Mouse (Mus musculus): ENCODE data around the gene Cxxc4.

- TF ChIP-seq CTCF (IDR thresholded peaks at IDR 0.05; ENCODE audit: low read depth, low read length) (no peak), GATA1 (IDR thresholded peaks at IDR 0.05; ENCODE audit: borderline replicate concordance, low read length) (no peak), TAL1 (conservative IDR thresholded peaks at IDR 0.05; ENCODE audit: low read depth, low read length) (no peak), GATA2 (IDR thresholded peaks at IDR 0.05; ENCODE audit: borderline replicate concordance, low read depth, low read length) (no peak), POLR2AphosphoS5 (IDR thresholded peaks at IDR 0.05; ENCODE audit: insufficient replicate concordance, low read depth, low read length) (no peak)
Observed at GRCm38 (mm10) chr3:134235491-134236413, 532 bp upstream of the Cxxc4 start.
